Mouse (Mus musculus): ENCODE data around the gene Ascl3.

DNA sequence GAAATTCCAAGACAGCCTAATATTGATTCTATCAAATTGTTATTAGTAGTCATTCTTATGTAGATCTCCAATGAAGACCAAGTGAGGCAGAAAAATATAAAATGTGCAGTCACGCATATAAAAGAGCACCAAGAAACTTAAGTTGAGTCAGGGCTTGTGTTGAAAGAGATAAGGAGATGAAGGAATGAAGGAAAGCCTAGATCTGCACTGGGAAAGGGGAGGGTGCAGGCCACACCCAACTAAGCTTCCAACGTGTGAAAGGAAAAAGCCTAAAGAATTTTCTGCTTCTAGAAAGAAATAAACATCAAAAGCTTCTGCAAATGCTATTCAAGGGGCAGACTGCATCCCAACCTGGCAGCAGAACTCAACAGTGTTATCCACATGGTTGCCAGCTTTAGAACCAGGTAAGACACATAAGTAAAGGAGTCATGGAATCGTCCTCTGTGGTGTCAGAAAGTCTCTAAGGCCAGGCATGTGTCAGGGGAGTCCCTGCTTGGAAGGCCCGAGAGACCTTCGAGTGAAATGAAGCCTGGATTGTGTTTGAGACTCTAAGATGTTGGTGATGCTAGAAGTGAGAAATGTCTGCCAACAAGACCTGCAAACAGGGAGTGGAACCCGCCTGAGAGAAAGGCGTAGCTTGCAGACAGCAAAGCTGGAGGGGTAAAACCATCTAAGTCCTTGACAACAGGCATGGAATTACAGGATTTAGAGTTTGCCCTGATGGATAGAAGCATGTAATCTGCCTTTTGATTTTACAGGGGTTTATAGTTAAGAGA lies 36.2 kb upstream of the Ascl3 start:
- TF ChIP-seq USF1 (IDR thresholded peaks at IDR 0.05; ENCODE audit: low read depth, low read length): no peak
- TF ChIP-seq POLR2A (IDR thresholded peaks at IDR 0.05; ENCODE audit: low read depth, low read length): no peak
- TF ChIP-seq EP300 (IDR thresholded peaks at IDR 0.05; ENCODE audit: low read length): no peak
- TF ChIP-seq CTCF (conservative IDR thresholded peaks at IDR 0.05 in 1 of 2, IDR thresholded peaks at IDR 0.05 in 1 of 2; ENCODE audit: low read depth in 2 of 2, low read length in 2 of 2): no peak
- no peak for TF ChIP-seq ZC3H11A (IDR thresholded peaks at IDR 0.05; ENCODE audit: low read depth, low read length)
- no peak for TF ChIP-seq RAD21 (IDR thresholded peaks at IDR 0.05; ENCODE audit: low read depth, low read length)
